Mouse (Mus musculus) embryonic facial prominence, embryonic 15.5 days (tissue): Measurements from ENCODE around the gene 2900026A02Rik. TPM values are rescaled to one million over a fixed set of nuclear protein-coding genes. Genes with fewer than 3 reads are reported as not detected.

Experiments
- ATAC-seq: fragments of 200-750 bp; cut with Nextera tagmentation; 2 replicates; pipeline ENCODE4 v1.8.0; 2017; ENCODE audit warnings: low read depth, moderate TSS enrichment; ENCODE audit not compliant: insufficient number of reproducible peaks, low FRiP score, low TSS enrichment
- H3K27ac ChIP-seq: fragments of 300-500 bp; sonication (generic); replicated peaks from 2 replicates; pipeline ENCODE4 v1.5.1; 2015; ENCODE audit warnings: mild to moderate bottlenecking, inconsistent platforms
- H3K27me3 ChIP-seq: fragments of 300-500 bp; sonication (generic); 2 replicates; pipeline ENCODE4 v1.6.1; 2015; ENCODE audit warnings: inconsistent platforms
- H3K36me3 ChIP-seq: fragments of 300-500 bp; sonication (generic); 2 replicates; pipeline ENCODE4 v1.6.1; 2015; ENCODE audit warnings: mild to moderate bottlenecking, inconsistent platforms
- H3K4me1 ChIP-seq: fragments of 300-500 bp; sonication (generic); 2 replicates; pipeline ENCODE4 v1.6.1; 2015; ENCODE audit warnings: inconsistent platforms
- H3K4me2 ChIP-seq: fragments of 300-500 bp; sonication (generic); replicated peaks from 2 replicates; pipeline ENCODE4 v1.6.1; 2015; ENCODE audit warnings: mild to moderate bottlenecking, inconsistent platforms
- H3K4me3 ChIP-seq: fragments of 300-500 bp; sonication (generic); replicated peaks from 2 replicates; pipeline ENCODE4 v1.5.1; 2015; ENCODE audit warnings: mild to moderate bottlenecking, inconsistent platforms
- H3K9ac ChIP-seq: fragments of 300-500 bp; sonication (generic); 2 replicates; pipeline ENCODE4 v1.6.1; 2015; ENCODE audit warnings: inconsistent platforms
- H3K9me3 ChIP-seq: fragments of 300-500 bp; sonication (generic); replicated peaks from 2 replicates; pipeline ENCODE4 v1.6.1; 2016; ENCODE audit warnings: inconsistent platforms
- WGBS: fragments of 180-500 bp; shearing (Covaris S2); methylation state at CpG from one replicate; pipeline ENCODE4 v1.1.7; 2015; 5-methylcytosine and 5-hydroxymethylcytosine counted together
- polyA plus RNA-seq: library from polyadenylated mRNA; unstranded; fragments of >200 nt; fragmentation: Nextera tagmentation; extraction: Ambion mirVana; gene quantifications from 2 replicates; pipeline ENCODE4 v1.2.1, GENCODE M21; 2015

The 2900026A02Rik gene
- polyA plus RNA-seq, 1 experiment from 2014 or later: 14.2 TPM

GRCm38 (mm10) chr5:113209898-113210297 lies 11.1 kb downstream of the 2900026A02Rik start:
- WGBS: 85% methylated on average over 13 of the region's 13 CpGs
- H3K27me3 ChIP-seq: no peaks in the 10 kb centered on the region
- no peaks in the 10 kb centered on the region for H3K36me3 ChIP-seq
- H3K4me2 ChIP-seq: no peak overlapping the region
- H3K9me3 ChIP-seq: no peaks in the 10 kb centered on the region
- H3K9ac ChIP-seq: no peak overlapping the region
- no peak overlapping the region for H3K4me3 ChIP-seq
- no peak for ATAC-seq
- peaks cover 54% of the 10 kb centered on the region for H3K4me1 ChIP-seq
- H3K27ac ChIP-seq: peak overlapping the region; percentile 88

GRCm38 (mm10) chr5:113209401-113209750 lies 11.7 kb downstream of the 2900026A02Rik start:
- Histone ChIP-seq H3K4me3 (no peak overlapping the region), H3K4me2 (no peak overlapping the region), H3K9me3 (no peaks in the 10 kb centered on the region), H3K9ac (no peak overlapping the region), H3K4me1 (peaks cover 51% of the 10 kb centered on the region), H3K36me3 (no peaks in the 10 kb centered on the region), H3K27me3 (no peaks in the 10 kb centered on the region), H3K27ac (peak overlapping the region; percentile 88)
- WGBS: 47% methylated on average over 11 of the region's 11 CpGs
- no peak for ATAC-seq

GRCm38 (mm10) chr5:113208622-113209400 lies 12.2 kb downstream of the 2900026A02Rik start:
- Histone ChIP-seq H3K4me2 (no peak overlapping the region), H3K27ac (peak overlapping the region; percentile 88), H3K9ac (no peak overlapping the region), H3K27me3 (no peaks in the 10 kb centered on the region), H3K36me3 (no peaks in the 10 kb centered on the region), H3K9me3 (no peaks in the 10 kb centered on the region), H3K4me1 (peaks cover 45% of the 10 kb centered on the region), H3K4me3 (no peak overlapping the region)
- WGBS: 29% methylated on average over 11 of the region's 11 CpGs
- peak; percentile 63 for ATAC-seq

- Histone ChIP-seq H3K27ac (peak overlapping the region; percentile 88), H3K9ac (no peak overlapping the region), H3K4me1 (peaks cover 41% of the 10 kb centered on the region), H3K9me3 (no peaks in the 10 kb centered on the region), H3K4me3 (no peak overlapping the region), H3K36me3 (no peaks in the 10 kb centered on the region), H3K27me3 (no peaks in the 10 kb centered on the region), H3K4me2 (no peak overlapping the region)
- WGBS: 59% methylated on average over 4 of the region's 4 CpGs
- no peak for ATAC-seq
These were observed 13.0 kb downstream of the 2900026A02Rik start for GRCm38 (mm10) chr5:113208048-113208447.

- no peak overlapping the region for H3K4me2 ChIP-seq
- peak overlapping the region; percentile 88; the same call in 1 of the 2 replicates for H3K27ac ChIP-seq
- no peaks in the 10 kb centered on the region for H3K27me3 ChIP-seq
- no peak overlapping the region for H3K4me3 ChIP-seq
- H3K9me3 ChIP-seq: no peaks in the 10 kb centered on the region
- peaks cover 41% of the 10 kb centered on the region for H3K4me1 ChIP-seq
- no peaks in the 10 kb centered on the region for H3K36me3 ChIP-seq
- H3K9ac ChIP-seq: no peak overlapping the region
- no peak for ATAC-seq
- 43% methylated on average over 9 of the region's 9 CpGs for WGBS
These were observed 14.2 kb downstream of the 2900026A02Rik start for GRCm38 (mm10) chr5:113206670-113207352.

- Histone ChIP-seq H3K9me3 (no peaks in the 10 kb centered on the region), H3K9ac (no peak overlapping the region), H3K4me1 (peaks cover 22% of the 10 kb centered on the region), H3K27ac (no peak overlapping the region), H3K27me3 (no peaks in the 10 kb centered on the region), H3K4me3 (no peak overlapping the region), H3K36me3 (no peaks in the 10 kb centered on the region), H3K4me2 (no peak overlapping the region)
- 75% methylated on average over 9 of the region's 9 CpGs for WGBS
- no peak for ATAC-seq
These were observed 16.8 kb downstream of the 2900026A02Rik start for GRCm38 (mm10) chr5:113204193-113204592.

- H3K27me3 ChIP-seq: no peaks in the 10 kb centered on the region
- H3K4me2 ChIP-seq: no peak overlapping the region
- no peak overlapping the region for H3K27ac ChIP-seq
- WGBS: 83% methylated on average over 10 of the region's 10 CpGs
- peaks cover 15% of the 10 kb centered on the region for H3K4me1 ChIP-seq
- no peaks in the 10 kb centered on the region for H3K9me3 ChIP-seq
- H3K4me3 ChIP-seq: no peak overlapping the region
- no peak for ATAC-seq
- H3K36me3 ChIP-seq: no peaks in the 10 kb centered on the region
- H3K9ac ChIP-seq: no peak overlapping the region
These were observed 21.3 kb downstream of the 2900026A02Rik start for GRCm38 (mm10) chr5:113199772-113200134.

GRCm38 (mm10) chr5:113199126-113199771 lies 21.8 kb downstream of the 2900026A02Rik start:
- WGBS: 55% methylated on average over 8 of the region's 8 CpGs

GRCm38 (mm10) chr5:113196916-113197794 lies 23.9 kb downstream of the 2900026A02Rik start:
- Histone ChIP-seq H3K4me3 (no peak overlapping the region), H3K27me3 (no peaks in the 10 kb centered on the region), H3K4me2 (no peak overlapping the region), H3K9me3 (no peaks in the 10 kb centered on the region), H3K36me3 (no peaks in the 10 kb centered on the region), H3K9ac (no peak overlapping the region), H3K27ac (peak overlapping the region; percentile 40; the same call in 1 of the 2 replicates), H3K4me1 (peaks cover 18% of the 10 kb centered on the region)
- WGBS: 57% methylated on average over 9 of the region's 9 CpGs
- no peak for ATAC-seq

More at GRCm38 (mm10) chr5:113199126-113199771, 21.8 kb downstream of the 2900026A02Rik start:
- H3K27me3 ChIP-seq: no peaks in the 10 kb centered on the region
- no peaks in the 10 kb centered on the region for H3K9me3 ChIP-seq
- H3K9ac ChIP-seq: no peak overlapping the region
- H3K36me3 ChIP-seq: no peaks in the 10 kb centered on the region
- peaks cover 18% of the 10 kb centered on the region for H3K4me1 ChIP-seq
- H3K4me3 ChIP-seq: no peak overlapping the region
- no peak overlapping the region for H3K4me2 ChIP-seq
- no peak overlapping the region; the same call in 1 of the 2 replicates for H3K27ac ChIP-seq
- ATAC-seq: no peak

GRCm38 (mm10) chr5:113195907-113196306 lies 25.1 kb downstream of the 2900026A02Rik start:
- Histone ChIP-seq H3K27ac (no peak overlapping the region), H3K9ac (no peak overlapping the region), H3K4me3 (no peak overlapping the region), H3K27me3 (no peaks in the 10 kb centered on the region), H3K4me1 (peaks cover 18% of the 10 kb centered on the region), H3K9me3 (no peaks in the 10 kb centered on the region), H3K4me2 (no peak overlapping the region), H3K36me3 (no peaks in the 10 kb centered on the region)
- ATAC-seq: no peak
- WGBS: 75% methylated on average over 6 of the region's 6 CpGs
